Mouse (Mus musculus): ENCODE data around the gene Ncoa1.
A peak's percentile ranks its signal among the peaks of the same experiment; 100 is the strongest.
"Not testable (repeated sequence)": the region's sequence is repeated elsewhere in the genome, so short reads cannot be mapped to it uniquely, and the experiment has no call there.

Gene Ncoa1

GRCm38 (mm10) chr12:4475251-4475993, 1.6 kb downstream of the Ncoa1 start:
- no peak for DNase-seq

GRCm38 (mm10) chr12:4469115-4469514, 7.9 kb downstream of the Ncoa1 start:
- DNase-seq = no peak

GRCm38 (mm10) chr12:4463701-4464100, 13.3 kb downstream of the Ncoa1 start:
- peak; percentile 10 to 50 for DNase-seq

DNA sequence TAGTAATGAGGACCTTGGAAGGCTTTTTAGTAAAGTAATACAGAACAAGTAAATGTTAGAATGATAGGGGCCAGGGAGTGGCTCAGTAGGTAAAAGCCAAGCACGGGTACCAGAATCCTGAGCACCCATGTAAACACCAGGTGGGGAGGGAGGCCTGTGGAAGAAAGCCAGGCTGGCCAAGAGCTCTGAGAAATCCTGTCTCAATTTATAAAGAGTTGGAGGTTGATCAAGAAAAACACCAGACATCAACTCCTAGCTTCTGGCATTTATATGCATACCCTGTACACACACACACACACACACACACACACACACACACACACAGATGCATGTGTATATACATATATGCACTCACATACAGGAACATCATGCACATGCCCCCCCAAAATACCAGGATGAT, 14.6 kb downstream of the Ncoa1 start:
- peak; percentile 12 to 24 for DNase-seq

DNA sequence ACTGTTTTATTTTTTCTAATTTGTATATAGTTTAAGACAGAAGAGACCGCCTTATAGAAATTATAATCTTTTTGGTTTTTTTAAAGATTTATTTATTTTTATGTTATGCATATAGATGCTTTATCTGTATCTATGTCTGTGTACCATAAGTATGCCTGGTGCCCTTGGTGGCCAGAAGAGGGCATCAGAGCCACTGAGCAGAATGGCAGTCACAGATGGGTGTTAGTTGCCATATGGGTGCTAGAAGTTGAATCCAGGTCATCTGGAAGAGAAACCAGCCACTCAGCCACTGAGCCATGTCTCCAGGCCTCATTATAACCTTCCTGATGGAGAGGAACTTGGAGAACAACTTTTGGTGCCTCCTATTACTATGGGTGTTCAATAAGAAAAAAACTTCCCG, 16.0 kb downstream of the Ncoa1 start:
- no peak for DNase-seq

DNA sequence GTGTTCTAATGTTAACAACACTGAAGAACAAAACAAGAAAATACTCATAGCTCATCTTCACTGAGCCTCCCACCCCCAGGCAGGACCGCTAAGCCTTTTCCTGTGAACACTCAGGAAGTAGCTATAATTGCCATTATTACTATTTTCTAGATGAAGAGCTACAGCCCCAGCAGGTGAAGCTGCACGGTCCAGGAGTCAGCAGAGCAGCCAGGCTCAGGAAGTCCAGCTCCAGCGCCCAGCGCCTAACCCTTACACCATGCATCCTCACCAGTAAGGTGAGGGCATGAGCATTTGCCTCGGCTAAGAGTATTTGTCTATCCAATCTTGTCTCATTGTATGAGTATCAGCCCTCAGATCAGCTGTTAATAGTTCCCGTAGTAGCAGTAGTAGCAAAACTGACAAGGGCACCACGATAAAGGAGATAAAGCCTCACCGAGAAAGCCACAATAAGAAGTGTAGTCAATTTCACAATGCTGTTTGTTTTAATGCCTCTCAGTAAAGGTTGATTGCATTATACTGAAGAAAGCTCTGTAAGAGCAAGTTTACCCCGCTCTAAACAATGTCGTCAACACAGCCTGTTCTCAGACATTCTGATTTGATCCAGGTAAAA, 21.9 kb downstream of the Ncoa1 start:
- DNase-seq = no peak

DNA sequence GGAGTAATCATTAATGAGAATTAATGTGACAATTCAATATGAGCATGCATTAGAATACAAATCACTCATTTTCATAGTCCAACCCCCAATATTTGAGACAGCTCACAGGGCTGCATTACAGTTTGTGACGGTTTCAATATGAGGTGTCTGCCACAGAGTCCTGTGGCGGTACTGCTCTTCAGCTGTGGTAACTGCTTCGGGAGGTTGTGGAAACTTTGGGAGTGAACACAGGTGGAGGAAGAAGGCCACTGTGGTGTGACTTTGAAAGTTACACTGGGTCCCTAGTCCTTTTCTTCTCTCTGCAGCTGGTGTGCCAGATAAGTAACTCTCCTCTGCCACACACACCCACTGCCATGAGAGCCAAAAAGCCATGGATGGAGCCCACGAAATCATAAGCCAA, 22.7 kb downstream of the Ncoa1 start:
- DNase-seq = no peak

DNA sequence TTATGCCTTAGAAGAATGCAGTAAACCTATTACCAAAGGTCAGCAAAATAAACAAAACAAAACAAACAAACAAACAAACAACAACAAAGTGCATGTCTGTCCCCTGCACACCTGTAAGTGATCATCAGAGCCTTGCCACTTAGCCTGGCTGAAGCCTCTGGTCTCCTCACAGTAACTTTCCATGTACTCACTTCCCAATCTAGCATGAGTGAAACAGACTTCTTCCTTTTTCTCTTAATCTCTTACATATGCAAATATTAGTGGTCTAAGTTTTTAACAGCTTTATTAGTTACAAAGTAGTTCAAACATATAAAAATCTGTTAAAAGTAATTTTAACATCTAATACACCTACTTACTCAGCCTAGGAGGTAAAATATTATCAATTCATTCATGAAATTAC, 24.7 kb downstream of the Ncoa1 start:
- DNase-seq = no peak

DNA sequence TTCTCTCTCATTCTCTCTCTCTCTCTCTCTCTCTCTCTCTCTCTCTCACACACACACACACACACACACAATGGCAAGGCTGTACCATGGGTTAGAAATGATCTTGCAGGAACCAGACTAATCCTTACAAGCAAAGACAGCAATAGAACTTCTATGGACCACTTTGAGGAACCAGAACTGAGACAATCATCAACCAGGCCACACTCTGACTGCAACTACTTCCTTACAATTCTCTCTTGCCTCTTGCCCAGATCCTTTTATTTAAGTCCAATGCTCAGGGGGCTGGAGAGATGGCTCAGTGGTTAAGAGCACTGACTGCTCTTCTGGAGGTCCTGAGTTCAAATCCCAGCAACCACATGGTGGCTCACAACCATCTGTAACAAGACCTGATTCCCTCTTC, 26.5 kb downstream of the Ncoa1 start:
- DNase-seq = not testable (repeated sequence)

- no peak for DNase-seq
Observed at GRCm38 (mm10) chr12:4448076-4448589, 28.8 kb downstream of the Ncoa1 start.

- DNase-seq = no peak
Observed at GRCm38 (mm10) chr12:4444946-4445345, 32.0 kb downstream of the Ncoa1 start.

DNA sequence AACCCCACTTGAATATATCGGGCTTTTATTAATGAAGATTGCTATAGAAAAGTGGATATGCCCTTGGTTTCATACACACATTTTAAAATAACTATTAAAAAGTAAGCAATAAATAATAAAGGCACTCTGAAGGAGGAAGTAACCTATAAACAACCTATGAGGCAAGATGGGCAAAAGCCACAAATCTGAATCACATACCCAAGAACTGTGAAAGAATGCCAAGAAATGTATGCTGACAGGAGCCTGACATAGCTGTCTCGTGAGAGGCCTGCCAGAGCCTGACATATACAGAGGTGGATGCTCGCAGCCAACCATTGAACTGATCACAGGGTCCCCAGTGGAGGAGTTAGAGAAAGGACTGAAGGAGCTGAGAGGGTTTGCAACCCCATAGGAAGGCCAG, 35.5 kb downstream of the Ncoa1 start:
- no peak for DNase-seq

- no peak for DNase-seq
Observed at GRCm38 (mm10) chr12:4436198-4436597, 40.8 kb downstream of the Ncoa1 start.

GRCm38 (mm10) chr12:4433549-4433948, 43.4 kb downstream of the Ncoa1 start:
- no peak for DNase-seq

- no peak for DNase-seq
Observed at GRCm38 (mm10) chr12:4431978-4432377, 45.0 kb downstream of the Ncoa1 start.

- DNase-seq = peak; percentile 18 to 49
Observed at GRCm38 (mm10) chr12:4430061-4430825, 46.7 kb downstream of the Ncoa1 start.

- no peak for DNase-seq
Observed at GRCm38 (mm10) chr12:4418824-4419223, 58.2 kb downstream of the Ncoa1 start.

DNA sequence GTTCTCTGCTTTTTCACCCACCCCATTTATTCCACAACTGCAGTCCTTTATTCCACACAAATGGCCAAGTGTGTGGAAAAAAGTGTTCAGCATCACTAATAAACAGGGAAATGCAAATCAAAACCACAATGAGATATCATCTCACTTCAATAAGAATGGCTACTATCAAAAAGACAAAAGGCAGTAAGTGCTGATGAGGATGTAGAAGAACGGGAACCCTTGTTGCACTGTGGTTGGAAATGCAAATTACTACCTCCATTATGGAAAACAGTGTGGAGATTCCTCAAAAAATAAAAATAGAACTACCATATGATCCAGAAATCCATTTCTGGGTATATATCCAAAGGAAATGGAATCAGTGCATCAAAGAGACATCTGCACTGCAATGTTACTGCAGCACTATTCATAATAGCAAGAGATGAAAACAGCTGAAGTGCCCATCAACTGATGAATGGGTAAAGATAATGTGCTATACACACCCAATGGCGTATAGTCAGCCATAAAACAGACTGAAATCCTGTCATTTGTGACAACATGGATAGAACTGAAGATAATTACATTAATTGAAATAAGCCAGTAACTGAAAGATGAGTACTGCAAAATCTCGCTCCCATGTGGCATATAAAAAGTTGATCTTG, 59.2 kb downstream of the Ncoa1 start:
- no peak for DNase-seq

- no peak for DNase-seq
Observed at GRCm38 (mm10) chr12:4407085-4407484, 69.9 kb downstream of the Ncoa1 start.

DNA sequence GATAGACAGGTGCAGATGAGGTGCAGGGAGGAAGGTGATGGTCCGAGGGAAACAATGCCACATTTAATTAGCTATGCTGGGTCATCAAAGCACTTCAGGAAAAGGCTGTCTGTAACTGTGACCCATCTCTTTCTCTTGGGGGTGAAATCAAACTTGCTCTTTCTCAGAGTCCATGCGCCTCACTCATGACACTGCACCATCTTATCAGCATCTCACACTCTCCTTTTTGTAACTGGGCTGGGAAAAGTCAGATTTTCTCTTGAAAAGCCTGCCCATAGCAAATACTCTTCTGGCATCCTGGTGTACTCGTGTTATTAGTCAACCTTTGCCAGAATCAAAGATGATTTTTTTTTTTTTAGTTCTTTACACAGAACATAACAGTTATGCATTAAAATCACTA, 70.8 kb downstream of the Ncoa1 start:
- no peak for DNase-seq

- DNase-seq = no peak
Observed at GRCm38 (mm10) chr12:4403206-4403605, 73.8 kb downstream of the Ncoa1 start.

- no peak for DNase-seq
Observed at GRCm38 (mm10) chr12:4396221-4396620, 80.8 kb downstream of the Ncoa1 start.

GRCm38 (mm10) chr12:4392590-4392989, 84.4 kb downstream of the Ncoa1 start:
- DNase-seq = no peak
